Mouse (Mus musculus) cerebellum, adult 9-11 months (tissue): ENCODE results near the gene Tcerg1l.

Source experiments
- DNase-seq: peaks from one replicate; pipeline ENCODE4 v3.0.0; 2022

Gene Tcerg1l

GRCm38 (mm10) chr7:138215177-138215830 lies 182.2 kb downstream of the Tcerg1l start:
- no peak for DNase-seq

DNA sequence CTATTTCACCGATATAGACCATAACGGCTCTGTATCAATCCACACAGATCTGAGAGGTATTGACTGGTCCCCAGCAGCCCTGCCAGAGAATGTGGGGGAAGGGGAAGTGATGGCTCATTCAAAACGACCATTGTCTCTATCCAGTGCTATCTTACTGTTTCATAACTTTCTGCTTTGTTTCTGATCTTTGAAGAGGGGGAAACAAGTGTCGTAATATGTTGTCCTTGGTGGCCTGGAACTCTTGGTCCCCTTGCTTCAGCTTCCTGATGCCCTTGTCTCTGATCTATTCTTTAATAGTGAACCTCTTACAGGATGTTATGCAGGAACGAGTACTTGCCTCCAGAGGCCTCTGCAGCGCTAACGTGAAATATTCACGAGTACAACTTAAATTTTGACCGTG lies 182.8 kb downstream of the Tcerg1l start:
- DNase-seq: no peak

GRCm38 (mm10) chr7:138209769-138210168 lies 187.8 kb downstream of the Tcerg1l start:
- DNase-seq: no peak

DNA sequence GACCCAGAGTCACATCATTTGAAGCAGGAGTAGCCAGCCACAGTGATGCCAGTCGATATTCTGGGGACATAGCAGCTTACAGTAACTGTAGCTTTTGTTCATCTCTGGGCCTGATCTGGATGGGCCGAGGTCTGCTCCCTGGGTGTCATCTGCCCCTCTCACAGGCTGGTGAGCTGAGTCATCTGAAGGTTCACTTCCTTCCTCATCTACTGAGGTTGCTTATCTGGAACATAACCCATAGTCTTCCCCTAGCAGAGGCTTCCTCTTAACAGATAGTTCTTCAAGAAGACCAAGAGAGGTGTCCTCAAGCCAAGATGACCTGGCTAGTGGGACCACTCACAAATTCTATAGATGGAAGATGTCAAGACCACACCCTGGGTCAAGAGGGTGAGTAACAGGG lies 192.4 kb downstream of the Tcerg1l start:
- no peak for DNase-seq

GRCm38 (mm10) chr7:138202162-138202832 lies 195.2 kb downstream of the Tcerg1l start:
- DNase-seq: no peak

DNA sequence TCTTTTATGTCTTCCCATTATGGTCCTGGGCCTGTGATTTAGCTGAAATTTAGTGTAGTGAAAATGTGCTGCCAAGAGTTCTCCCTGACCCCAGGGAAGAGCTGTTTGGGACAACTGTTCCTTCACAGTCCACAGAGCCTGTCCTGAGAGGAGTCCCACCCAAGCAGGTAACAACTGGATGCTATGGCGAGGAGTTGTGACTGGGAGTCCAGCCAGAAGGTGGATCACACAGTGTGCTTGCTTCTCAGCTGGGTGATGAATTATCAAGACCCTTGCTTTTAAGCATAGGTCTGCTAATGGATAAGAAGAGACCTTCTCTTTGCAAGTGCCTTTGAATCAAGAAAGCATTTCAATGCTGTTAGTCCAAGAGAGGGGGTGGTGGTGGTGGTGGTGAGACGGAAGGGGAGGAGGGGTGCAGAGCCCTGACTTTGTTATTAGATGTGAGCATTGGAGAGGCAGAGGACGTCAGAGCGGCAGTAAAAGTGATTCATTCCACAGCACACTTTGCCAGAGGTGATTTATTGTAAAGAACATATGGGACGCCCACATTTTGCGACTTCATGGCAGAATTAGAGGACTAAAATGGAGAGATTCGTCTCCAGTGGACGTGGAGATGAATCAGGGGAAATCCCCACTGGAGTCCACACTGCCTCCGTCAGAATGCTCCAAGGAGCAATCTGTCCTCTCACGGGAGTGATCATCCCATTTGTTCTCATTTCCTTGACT lies 198.0 kb downstream of the Tcerg1l start:
- no peak for DNase-seq

GRCm38 (mm10) chr7:138196139-138196538 lies 201.4 kb downstream of the Tcerg1l start:
- DNase-seq: no peak

DNA sequence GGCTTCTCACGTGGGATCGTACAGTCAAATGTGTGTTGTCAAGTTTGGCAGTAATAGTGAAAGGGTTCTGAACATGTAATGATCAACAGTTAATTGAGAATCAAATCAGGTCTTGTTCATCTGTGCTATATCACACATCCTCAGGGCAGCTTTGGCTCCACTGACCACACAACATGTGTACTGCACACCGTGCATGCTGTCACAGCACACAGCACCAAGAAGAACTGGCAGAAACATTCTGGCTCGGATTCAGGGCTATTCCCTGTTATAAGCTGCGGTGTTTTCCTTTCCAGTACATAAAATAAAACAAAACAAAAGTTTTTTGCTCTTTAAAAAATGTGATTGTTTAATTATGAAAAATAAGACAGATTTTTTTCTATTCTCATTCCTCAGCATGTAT lies 213.3 kb downstream of the Tcerg1l start:
- DNase-seq: no peak

DNA sequence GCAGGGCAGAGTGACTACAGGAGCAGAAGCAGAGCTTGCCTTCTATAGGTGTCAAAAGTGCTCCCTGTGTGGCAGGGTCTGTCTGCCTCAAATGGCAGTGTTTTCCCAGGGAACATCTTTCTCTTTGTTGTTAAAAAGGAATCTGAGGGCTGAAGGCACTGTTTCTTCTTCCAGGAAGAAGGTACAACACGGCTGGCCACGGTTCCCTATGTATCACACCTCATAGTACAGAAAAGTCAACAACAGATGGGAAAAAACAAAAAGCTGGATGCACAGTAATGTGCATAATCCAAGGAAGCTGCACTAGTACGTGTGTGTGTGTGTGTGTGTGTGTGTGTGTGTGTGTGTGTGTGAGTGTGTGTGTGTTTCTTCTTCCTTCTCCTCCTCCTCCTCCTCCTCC lies 215.3 kb downstream of the Tcerg1l start:
- no peak for DNase-seq

- no peak for DNase-seq
Measured at GRCm38 (mm10) chr7:138178617-138179016, 218.9 kb downstream of the Tcerg1l start.

- peak; percentile 5 for DNase-seq
Measured at GRCm38 (mm10) chr7:138176026-138176425, 221.5 kb downstream of the Tcerg1l start.

- no peak for DNase-seq
Measured at GRCm38 (mm10) chr7:138170389-138170788, 227.1 kb downstream of the Tcerg1l start.
